Mouse (Mus musculus) regulatory T cell (primary cell): ENCODE results near the gene Mrps23.
"Not testable (repeated sequence)": the region's sequence is repeated elsewhere in the genome, so short reads cannot be mapped to it uniquely, and the experiment has no call there.

ENCODE experiments used
- in situ Hi-C: fragments of 300-600 bp; cut with MboI, MseI; formaldehyde crosslinking; loops from one replicate; pipeline ENCODE4 v1.15.1; 2025; ENCODE audit warnings: high pct_unique_total_duplicates

Mrps23 gene

GRCm38 (mm10) chr11:88173386-88174025, 30.7 kb upstream of the Mrps23 start:
- in situ Hi-C loops = no loop called here

GRCm38 (mm10) chr11:88180467-88180958, 23.7 kb upstream of the Mrps23 start:
- in situ Hi-C loops = no loop called here

GRCm38 (mm10) chr11:88180959-88181619, 23.1 kb upstream of the Mrps23 start:
- in situ Hi-C loops = no loop called here

GRCm38 (mm10) chr11:88184632-88185180, 19.5 kb upstream of the Mrps23 start:
- in situ Hi-C loops = no loop called here

- in situ Hi-C loops = no loop called here
Observed at GRCm38 (mm10) chr11:88186078-88186946, 17.9 kb upstream of the Mrps23 start.

GRCm38 (mm10) chr11:88186947-88187243, 17.3 kb upstream of the Mrps23 start:
- in situ Hi-C loops = no loop called here

GRCm38 (mm10) chr11:88187417-88188133, 16.6 kb upstream of the Mrps23 start:
- in situ Hi-C loops = no loop called here

- in situ Hi-C loops = no loop called here
Observed at GRCm38 (mm10) chr11:88188216-88188615, 16.0 kb upstream of the Mrps23 start.

- in situ Hi-C loops = no loop called here
Observed at GRCm38 (mm10) chr11:88188635-88189034, 15.6 kb upstream of the Mrps23 start.

GRCm38 (mm10) chr11:88192595-88192994, 11.6 kb upstream of the Mrps23 start:
- in situ Hi-C loops = no loop called here

GRCm38 (mm10) chr11:88193098-88193823, 10.9 kb upstream of the Mrps23 start:
- in situ Hi-C loops = no loop called here

GRCm38 (mm10) chr11:88193824-88194696, 10.1 kb upstream of the Mrps23 start:
- in situ Hi-C loops = no loop called here

- in situ Hi-C loops = not testable (repeated sequence)
Observed at GRCm38 (mm10) chr11:88195699-88196098, 8.5 kb upstream of the Mrps23 start.

- in situ Hi-C loops = no loop called here
Observed at GRCm38 (mm10) chr11:88197153-88197576, 7.0 kb upstream of the Mrps23 start.

- in situ Hi-C loops = no loop called here
Observed at GRCm38 (mm10) chr11:88198223-88198622, 6.0 kb upstream of the Mrps23 start.

- in situ Hi-C loops = loop anchor here (5.0 kb wide), 1 partner anchor 139 kb away; no protein-coding TSS in a partner anchor
Observed at GRCm38 (mm10) chr11:88201172-88201571, 3.0 kb upstream of the Mrps23 start.

- in situ Hi-C loops = loop anchor here (5.0 kb wide), 1 partner anchor 140 kb away; no protein-coding TSS in a partner anchor
Observed at GRCm38 (mm10) chr11:88202077-88202476, 2.1 kb upstream of the Mrps23 start.

- in situ Hi-C loops = loop anchor here (5.0 kb wide), 2 partner anchors 142 to 237 kb away; no protein-coding TSS in a partner anchor
Observed at GRCm38 (mm10) chr11:88204593-88205368, 593 bp downstream of the Mrps23 start.

GRCm38 (mm10) chr11:88206576-88206975, 2.4 kb downstream of the Mrps23 start:
- in situ Hi-C loops = loop anchor here (5.0 kb wide), 1 partner anchor 239 kb away; no protein-coding TSS in a partner anchor
